Mouse (Mus musculus) cerebellum, adult 9-11 months (tissue): ENCODE measurements around the gene Setd3.
A peak's percentile ranks its signal among the peaks of the same experiment; 100 is the strongest.

Source experiments
- DNase-seq: peaks from one replicate; pipeline ENCODE4 v3.0.0; 2022

Setd3 gene

GRCm38 (mm10) chr12:108200094-108200493, 21.0 kb upstream of the Setd3 start:
- DNase-seq, result no peak

GRCm38 (mm10) chr12:108198447-108198846, 19.3 kb upstream of the Setd3 start:
- no peak for DNase-seq

GRCm38 (mm10) chr12:108195761-108196160, 16.6 kb upstream of the Setd3 start:
- no peak for DNase-seq

- DNase-seq, result no peak
Observed at GRCm38 (mm10) chr12:108193878-108194277, 14.8 kb upstream of the Setd3 start.

GRCm38 (mm10) chr12:108187541-108188091, 8.5 kb upstream of the Setd3 start:
- no peak for DNase-seq

GRCm38 (mm10) chr12:108181716-108182115, 2.6 kb upstream of the Setd3 start:
- no peak for DNase-seq

- DNase-seq, result peak; percentile 100
Observed at GRCm38 (mm10) chr12:108179321-108180266, 480 bp upstream of the Setd3 start, which contains the start of gene Ccnk. Gene Ccnk (plus strand): TSS chr12:108179579.

GRCm38 (mm10) chr12:108178331-108179245, 526 bp downstream of the Setd3 start:
- peak; percentile 77 for DNase-seq

GRCm38 (mm10) chr12:108176366-108176765, 2.7 kb downstream of the Setd3 start:
- DNase-seq, result no peak

GRCm38 (mm10) chr12:108174606-108175505, 4.3 kb downstream of the Setd3 start:
- DNase-seq, result no peak

GRCm38 (mm10) chr12:108172639-108173038, 6.5 kb downstream of the Setd3 start:
- no peak for DNase-seq

GRCm38 (mm10) chr12:108171336-108171735, 7.8 kb downstream of the Setd3 start:
- no peak for DNase-seq

- no peak for DNase-seq
Observed at GRCm38 (mm10) chr12:108170467-108170866, 8.6 kb downstream of the Setd3 start.

- no peak for DNase-seq
Observed at GRCm38 (mm10) chr12:108168909-108169308, 10.2 kb downstream of the Setd3 start.

- DNase-seq, result no peak
Observed at GRCm38 (mm10) chr12:108163706-108164105, 15.4 kb downstream of the Setd3 start.

- no peak for DNase-seq
Observed at GRCm38 (mm10) chr12:108162036-108162435, 17.1 kb downstream of the Setd3 start.

GRCm38 (mm10) chr12:108159863-108160262, 19.3 kb downstream of the Setd3 start:
- no peak for DNase-seq

GRCm38 (mm10) chr12:108152743-108153142, 26.4 kb downstream of the Setd3 start:
- DNase-seq, result no peak

- no peak for DNase-seq
Observed at GRCm38 (mm10) chr12:108149764-108150163, 29.4 kb downstream of the Setd3 start.

- no peak for DNase-seq
Observed at GRCm38 (mm10) chr12:108145198-108145597, 33.9 kb downstream of the Setd3 start.

- no peak for DNase-seq
Observed at GRCm38 (mm10) chr12:108143624-108144498, 35.3 kb downstream of the Setd3 start.
